Mouse (Mus musculus): ENCODE data around the gene Lmln. TPM values are rescaled to one million over a fixed set of nuclear protein-coding genes. Genes with fewer than 3 reads are reported as not detected.
"Not testable (repeated sequence)": the region's sequence is repeated elsewhere in the genome, so short reads cannot be mapped to it uniquely, and the experiment has no call there.

Gene Lmln
- polyA plus RNA-seq, 1 experiment = 1.3 TPM

GRCm38 (mm10) chr16:33123938-33124820 is 61.9 kb downstream of the Lmln start:
- 69% methylated on average over 24 of the region's 24 CpGs for WGBS
- no peak for TF ChIP-seq POLR2A (IDR thresholded peaks at IDR 0.05; ENCODE audit: low read depth, low read length)
- no peak for TF ChIP-seq CTCF (IDR thresholded peaks at IDR 0.05; ENCODE audit: extremely low read depth, insufficient read depth, insufficient read length, insufficient replicate concordance)
- Histone ChIP-seq H3K4me3 (ENCODE audit: extremely low read depth, insufficient read depth, insufficient read length) (no peak overlapping the region), H3K27ac (ENCODE audit: insufficient read depth, low read length) (no peak overlapping the region), H3K36me3 (ENCODE audit: control insufficient read depth, insufficient read depth, low read length) (no peaks in the 10 kb centered on the region), H3K27me3 (ENCODE audit: control insufficient read depth, insufficient read depth, low read length) (no peaks in the 10 kb centered on the region), H3K4me1 (ENCODE audit: control insufficient read depth, insufficient read depth, insufficient read length) (no peaks in the 10 kb centered on the region)
- DNase-seq (ENCODE audit: low read depth in 1 of 2, low spot score in 2 of 2) = no peak

GRCm38 (mm10) chr16:33127052-33127451 is 64.7 kb downstream of the Lmln start:
- Histone ChIP-seq H3K27ac (ENCODE audit: insufficient read depth, low read length) (no peak overlapping the region), H3K27me3 (ENCODE audit: control insufficient read depth, insufficient read depth, low read length) (no peaks in the 10 kb centered on the region), H3K4me1 (ENCODE audit: control insufficient read depth, insufficient read depth, insufficient read length) (no peaks in the 10 kb centered on the region), H3K4me3 (ENCODE audit: extremely low read depth, insufficient read depth, insufficient read length) (no peak overlapping the region), H3K36me3 (ENCODE audit: control insufficient read depth, insufficient read depth, low read length) (no peaks in the 10 kb centered on the region)
- WGBS = 92% methylated on average over 6 of the region's 6 CpGs
- TF ChIP-seq POLR2A (IDR thresholded peaks at IDR 0.05; ENCODE audit: low read depth, low read length) (no peak), CTCF (IDR thresholded peaks at IDR 0.05; ENCODE audit: extremely low read depth, insufficient read depth, insufficient read length, insufficient replicate concordance) (no peak)
- DNase-seq (ENCODE audit: low read depth in 1 of 2, low spot score in 2 of 2) = no peak

- no peak overlapping the region for H3K4me3 ChIP-seq (ENCODE audit: extremely low read depth, insufficient read depth, insufficient read length)
- no peak for TF ChIP-seq CTCF (IDR thresholded peaks at IDR 0.05; ENCODE audit: extremely low read depth, insufficient read depth, insufficient read length, insufficient replicate concordance)
- TF ChIP-seq POLR2A (IDR thresholded peaks at IDR 0.05; ENCODE audit: low read depth, low read length) = no peak
- H3K36me3 ChIP-seq (ENCODE audit: control insufficient read depth, insufficient read depth, low read length) = no peaks in the 10 kb centered on the region
- H3K27me3 ChIP-seq (ENCODE audit: control insufficient read depth, insufficient read depth, low read length) = no peaks in the 10 kb centered on the region
- no peak for DNase-seq (ENCODE audit: low read depth in 1 of 2, low spot score in 2 of 2)
- no peak overlapping the region for H3K27ac ChIP-seq (ENCODE audit: insufficient read depth, low read length)
- no peaks in the 10 kb centered on the region for H3K4me1 ChIP-seq (ENCODE audit: control insufficient read depth, insufficient read depth, insufficient read length)
- 15% methylated on average over 4 of the region's 4 CpGs for WGBS
Observed at GRCm38 (mm10) chr16:33130731-33131130, 68.4 kb downstream of the Lmln start.

GRCm38 (mm10) chr16:33133186-33133585 is 70.9 kb downstream of the Lmln start:
- no peak for TF ChIP-seq POLR2A (IDR thresholded peaks at IDR 0.05; ENCODE audit: low read depth, low read length)
- TF ChIP-seq CTCF (IDR thresholded peaks at IDR 0.05; ENCODE audit: extremely low read depth, insufficient read depth, insufficient read length, insufficient replicate concordance) = no peak
- no peak for DNase-seq (ENCODE audit: low read depth in 1 of 2, low spot score in 2 of 2)
- Histone ChIP-seq H3K27ac (ENCODE audit: insufficient read depth, low read length) (no peak overlapping the region), H3K27me3 (ENCODE audit: control insufficient read depth, insufficient read depth, low read length) (no peaks in the 10 kb centered on the region), H3K36me3 (ENCODE audit: control insufficient read depth, insufficient read depth, low read length) (no peaks in the 10 kb centered on the region), H3K4me1 (ENCODE audit: control insufficient read depth, insufficient read depth, insufficient read length) (no peaks in the 10 kb centered on the region), H3K4me3 (ENCODE audit: extremely low read depth, insufficient read depth, insufficient read length) (no peak overlapping the region)
- WGBS = 88% methylated on average over 13 of the region's 13 CpGs

GRCm38 (mm10) chr16:33135167-33135566 is 72.8 kb downstream of the Lmln start:
- H3K27me3 ChIP-seq (ENCODE audit: control insufficient read depth, insufficient read depth, low read length) = no peaks in the 10 kb centered on the region
- no peaks in the 10 kb centered on the region for H3K36me3 ChIP-seq (ENCODE audit: control insufficient read depth, insufficient read depth, low read length)
- H3K27ac ChIP-seq (ENCODE audit: insufficient read depth, low read length) = no peak overlapping the region
- no peaks in the 10 kb centered on the region for H3K4me1 ChIP-seq (ENCODE audit: control insufficient read depth, insufficient read depth, insufficient read length)
- DNase-seq (ENCODE audit: low read depth in 1 of 2, low spot score in 2 of 2) = no peak
- H3K4me3 ChIP-seq (ENCODE audit: extremely low read depth, insufficient read depth, insufficient read length) = no peak overlapping the region
- 78% methylated on average over 4 of the region's 4 CpGs for WGBS
- no peak for TF ChIP-seq CTCF (IDR thresholded peaks at IDR 0.05; ENCODE audit: extremely low read depth, insufficient read depth, insufficient read length, insufficient replicate concordance)
- TF ChIP-seq POLR2A (IDR thresholded peaks at IDR 0.05; ENCODE audit: low read depth, low read length) = no peak

GRCm38 (mm10) chr16:33139061-33139460 is 76.7 kb downstream of the Lmln start:
- H3K4me1 ChIP-seq (ENCODE audit: control insufficient read depth, insufficient read depth, insufficient read length); H3K27ac ChIP-seq (ENCODE audit: insufficient read depth, low read length); H3K4me3 ChIP-seq (ENCODE audit: extremely low read depth, insufficient read depth, insufficient read length); DNase-seq (ENCODE audit: low read depth in 1 of 2, low spot score in 2 of 2); H3K36me3 ChIP-seq (ENCODE audit: control insufficient read depth, insufficient read depth, low read length); H3K27me3 ChIP-seq (ENCODE audit: control insufficient read depth, insufficient read depth, low read length): not testable (repeated sequence)
- WGBS = 82% methylated on average over 7 of the region's 7 CpGs

- Histone ChIP-seq H3K36me3 (ENCODE audit: control insufficient read depth, insufficient read depth, low read length) (no peaks in the 10 kb centered on the region), H3K27ac (ENCODE audit: insufficient read depth, low read length) (no peak overlapping the region), H3K27me3 (ENCODE audit: control insufficient read depth, insufficient read depth, low read length) (no peaks in the 10 kb centered on the region), H3K4me1 (ENCODE audit: control insufficient read depth, insufficient read depth, insufficient read length) (no peaks in the 10 kb centered on the region), H3K4me3 (ENCODE audit: extremely low read depth, insufficient read depth, insufficient read length) (no peak overlapping the region)
- no peak for DNase-seq (ENCODE audit: low read depth in 1 of 2, low spot score in 2 of 2)
- TF ChIP-seq POLR2A (IDR thresholded peaks at IDR 0.05; ENCODE audit: low read depth, low read length) (no peak), CTCF (IDR thresholded peaks at IDR 0.05; ENCODE audit: extremely low read depth, insufficient read depth, insufficient read length, insufficient replicate concordance) (no peak)
- WGBS = 91% methylated on average over 3 of the region's 3 CpGs
Observed at GRCm38 (mm10) chr16:33141758-33142280, 79.5 kb downstream of the Lmln start.
